Mouse (Mus musculus) heart, postnatal 14 days (tissue): ENCODE results near the gene Xylb. TPM values are rescaled to one million over a fixed set of nuclear protein-coding genes. Genes with fewer than 3 reads are reported as not detected.

Experiments used
- DNase-seq, 2 experiments: peaks; one replicate each; pipeline ENCODE4 v3.0.0; 2021 to 2022
- intact Hi-C: fragments of 180-260 bp; cut with DNase I; formaldehyde crosslinking; loops from one replicate; pipeline ENCODE4 v1.15.1; 2025
- long read RNA-seq, 2 experiments: library from polyadenylated mRNA; stranded (forward); transcript quantifications; one replicate each; pipeline ENCODE4 v2.0.0; 2021
- total RNA-seq, 2 experiments: library from RNA; stranded (reverse); gene quantifications; 2 replicates each; pipeline ENCODE4 v1.2.3; 2021

Gene Xylb
- total RNA-seq, result under 1 TPM; 0.24 to 0.29 TPM
- long read RNA-seq, experiment 1, result 0 reads
- long read RNA-seq, experiment 2, result 0 reads

GRCm38 (mm10) chr9:119357331-119358057 lies at the start of gene Xylb:
Gene Xylb (plus strand): TSS chr9:119357381.
- DNase-seq, result peak; percentile 92 to 95
- intact Hi-C loops, result loop anchor here (2.0 to 5.0 kb wide), 2 partner anchors 45 to 73 kb away; partner anchors contain the start of gene Acvr2b

- intact Hi-C loops, result no loop called here
- DNase-seq, result no peak
Observed at GRCm38 (mm10) chr9:119309067-119309466, 48.1 kb upstream of the Xylb start.

- DNase-seq, result no peak
- intact Hi-C loops, result no loop called here
Observed at GRCm38 (mm10) chr9:119313096-119313495, 44.1 kb upstream of the Xylb start.

GRCm38 (mm10) chr9:119318891-119319290 lies 38.3 kb upstream of the Xylb start:
- intact Hi-C loops, result no loop called here
- no peak for DNase-seq

DNA sequence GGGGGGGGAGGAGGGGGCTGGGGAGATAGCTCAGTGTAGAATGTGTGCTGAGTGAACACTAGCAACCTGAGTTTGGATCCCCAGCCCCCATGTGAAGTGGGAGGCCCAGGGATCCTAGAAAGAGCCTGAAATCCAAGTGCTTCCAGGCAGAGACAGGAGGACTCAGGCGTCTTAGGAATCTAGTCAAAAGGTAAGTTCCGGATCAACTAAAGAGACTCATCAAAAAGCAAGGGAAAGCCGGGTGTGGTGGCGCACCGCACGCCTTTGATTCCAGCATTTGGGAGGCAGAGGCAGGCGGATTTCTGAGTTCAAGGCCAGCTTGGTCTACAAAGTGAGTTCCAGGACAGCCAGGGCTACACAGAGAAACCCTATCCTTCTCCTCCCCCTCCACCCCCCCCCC lies 36.7 kb upstream of the Xylb start:
- intact Hi-C loops, result loop anchor here (5.0 kb wide), 1 partner anchor 223 kb away; no protein-coding TSS in a partner anchor
- DNase-seq, result no peak

- intact Hi-C loops, result loop anchor here (5.0 kb wide), 1 partner anchor 224 kb away; no protein-coding TSS in a partner anchor
- no peak for DNase-seq
Observed at GRCm38 (mm10) chr9:119320946-119321345, 36.2 kb upstream of the Xylb start.

GRCm38 (mm10) chr9:119321392-119322229 lies 35.6 kb upstream of the Xylb start:
- intact Hi-C loops, result loop anchor here (2.0 to 5.0 kb wide), 2 partner anchors 19 to 224 kb away; partner anchors contain the start of gene Myd88
- DNase-seq, result no peak

DNA sequence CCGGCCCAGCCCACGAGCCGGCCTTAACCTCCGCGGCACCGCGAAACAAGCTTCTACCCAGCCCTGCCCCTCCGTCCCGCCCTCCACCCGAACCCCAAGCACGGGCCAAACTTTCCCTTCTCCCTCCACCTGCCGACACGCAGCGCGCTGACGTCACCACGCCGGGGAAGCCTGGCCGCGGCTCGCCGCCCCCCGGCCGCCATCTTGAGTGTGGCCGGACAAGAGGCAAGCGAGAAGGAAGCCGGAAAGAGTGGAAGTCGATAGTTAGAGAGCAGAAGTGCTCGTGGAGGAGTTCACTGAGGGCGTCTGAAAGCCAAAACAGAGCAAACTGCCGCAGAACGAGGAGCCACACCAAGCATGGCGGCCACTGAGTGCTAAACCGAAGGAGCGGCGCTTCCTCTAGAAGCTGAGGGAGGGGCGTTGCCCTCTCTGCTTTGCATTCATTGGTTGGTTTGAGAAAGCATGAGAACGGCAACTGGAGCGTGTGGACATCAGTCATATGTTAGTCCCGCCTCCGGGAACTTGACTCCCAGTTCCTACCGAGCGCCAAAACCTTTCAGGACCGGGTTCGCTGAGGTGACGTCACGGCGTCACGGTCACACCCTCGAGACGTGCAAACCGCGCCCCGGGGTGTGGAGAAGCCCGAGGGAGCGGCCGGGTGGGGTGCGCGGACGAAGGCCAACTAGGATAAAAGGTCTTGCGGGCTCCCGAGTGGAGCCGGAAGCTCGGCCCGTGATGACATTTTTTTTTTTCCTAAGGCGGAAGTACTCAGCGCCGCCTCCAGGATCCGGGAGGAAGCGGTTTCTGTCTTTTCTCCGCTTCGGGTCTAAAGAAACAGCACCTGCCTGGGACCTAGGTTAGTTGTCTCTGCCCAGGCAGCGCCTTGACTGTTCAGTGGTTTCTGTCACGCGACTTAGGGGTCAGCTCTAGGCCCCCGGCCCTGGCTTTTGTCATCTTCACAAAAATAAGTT lies 34.6 kb upstream of the Xylb start, which contains the start of gene Oxsr1:
Gene Oxsr1, minus strand, starts transcription at position 139 of the 971 bp plus-strand sequence.
- peak; percentile 99 for DNase-seq
- intact Hi-C loops, result loop anchor here (2.0 to 5.0 kb wide), 2 partner anchors 18 to 225 kb away; partner anchors contain the start of gene Myd88

GRCm38 (mm10) chr9:119323260-119323645 lies 33.9 kb upstream of the Xylb start:
- DNase-seq, result no peak
- intact Hi-C loops, result loop anchor here (2.0 to 5.0 kb wide), 2 partner anchors 18 to 226 kb away; partner anchors contain the start of gene Myd88

- intact Hi-C loops, result loop anchor here (5.0 kb wide), 1 partner anchor 227 kb away; no protein-coding TSS in a partner anchor
- DNase-seq, result no peak
Observed at GRCm38 (mm10) chr9:119324130-119324529, 33.1 kb upstream of the Xylb start.

DNA sequence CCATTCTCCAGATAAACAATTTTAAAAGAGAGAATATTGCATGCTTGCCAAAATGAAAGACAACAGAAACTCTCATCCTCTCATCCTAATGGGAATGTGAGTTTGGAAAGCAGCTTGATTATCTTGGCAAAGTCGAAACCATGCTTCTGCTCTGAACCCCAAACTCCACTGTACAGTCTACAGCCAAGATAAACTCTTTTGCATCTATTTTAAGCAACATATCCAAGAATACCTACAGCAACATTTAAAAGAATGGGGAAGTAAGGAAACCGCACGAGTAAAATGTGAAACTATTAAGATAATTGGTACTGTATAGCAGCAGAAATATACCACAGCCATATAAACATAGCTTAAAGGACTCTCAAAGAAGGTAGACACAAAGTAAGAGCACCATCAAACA lies 28.7 kb upstream of the Xylb start:
- DNase-seq, result no peak
- intact Hi-C loops, result no loop called here

DNA sequence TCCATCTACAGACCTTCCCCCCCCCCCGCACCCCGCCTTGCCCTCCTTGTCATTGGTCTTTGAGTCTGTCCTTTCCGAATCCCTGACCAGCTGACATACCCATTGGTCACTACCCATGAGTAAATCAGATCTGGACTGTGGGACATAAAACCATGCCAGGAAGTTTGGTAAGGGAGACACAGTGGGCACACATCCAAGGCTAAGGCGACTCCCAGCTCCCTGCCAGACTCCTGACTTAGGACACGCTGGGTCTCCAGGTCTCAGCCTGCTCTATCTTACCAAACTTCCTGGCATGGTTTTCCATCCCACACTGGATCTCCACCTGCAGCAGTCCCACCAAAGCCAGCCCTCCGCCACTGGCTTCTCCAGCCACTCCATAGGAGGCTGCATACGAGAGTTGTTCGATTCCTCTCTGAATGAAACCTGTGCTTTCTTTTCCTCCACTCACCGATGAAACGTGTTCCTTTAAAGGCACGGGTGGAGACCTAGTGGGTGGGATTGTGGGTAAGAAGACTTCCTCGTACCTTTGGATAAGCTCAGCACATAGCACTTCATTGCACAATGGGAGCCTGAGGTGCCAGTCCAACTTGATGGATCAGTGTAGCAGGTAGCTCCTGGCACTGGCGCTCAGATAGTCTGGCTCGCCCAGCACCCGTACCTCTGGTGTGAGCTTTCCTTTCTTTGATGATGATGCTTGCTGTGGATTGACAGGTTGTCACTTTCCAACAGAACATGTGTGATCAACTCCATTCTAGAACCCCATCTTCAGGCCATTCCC lies 26.8 kb upstream of the Xylb start:
- DNase-seq, result peak in 1 of 2 experiments; percentile 40
- intact Hi-C loops, result no loop called here

- peak; percentile 54 to 77 for DNase-seq
- intact Hi-C loops, result no loop called here
Observed at GRCm38 (mm10) chr9:119334324-119334723, 22.9 kb upstream of the Xylb start.

GRCm38 (mm10) chr9:119334834-119335233 lies 22.3 kb upstream of the Xylb start:
- intact Hi-C loops, result no loop called here
- DNase-seq, result no peak

- intact Hi-C loops, result no loop called here
- DNase-seq, result no peak
Observed at GRCm38 (mm10) chr9:119335571-119335970, 21.6 kb upstream of the Xylb start.

DNA sequence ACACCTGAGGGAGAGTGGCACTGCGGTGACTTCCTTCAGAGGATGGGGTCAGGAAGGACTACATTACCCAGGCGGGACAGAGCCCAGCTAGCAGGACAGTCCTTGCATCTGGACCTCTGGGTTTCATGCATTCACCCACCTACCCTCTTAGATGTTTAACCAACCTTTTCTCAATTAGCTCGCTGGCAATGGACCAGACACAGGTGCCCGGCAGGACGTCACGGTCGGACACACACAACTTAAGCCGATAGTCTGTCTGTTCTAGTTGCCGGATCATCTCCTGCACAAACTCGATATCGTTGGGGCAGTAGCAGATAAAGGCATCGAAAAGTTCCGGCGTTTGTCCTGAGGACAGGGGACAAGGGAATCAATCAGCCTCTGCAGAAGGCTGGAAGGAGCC lies 19.3 kb upstream of the Xylb start:
- DNase-seq, result no peak
- intact Hi-C loops, result no loop called here

GRCm38 (mm10) chr9:119338350-119338749 lies 18.8 kb upstream of the Xylb start:
- DNase-seq, result no peak
- intact Hi-C loops, result no loop called here

DNA sequence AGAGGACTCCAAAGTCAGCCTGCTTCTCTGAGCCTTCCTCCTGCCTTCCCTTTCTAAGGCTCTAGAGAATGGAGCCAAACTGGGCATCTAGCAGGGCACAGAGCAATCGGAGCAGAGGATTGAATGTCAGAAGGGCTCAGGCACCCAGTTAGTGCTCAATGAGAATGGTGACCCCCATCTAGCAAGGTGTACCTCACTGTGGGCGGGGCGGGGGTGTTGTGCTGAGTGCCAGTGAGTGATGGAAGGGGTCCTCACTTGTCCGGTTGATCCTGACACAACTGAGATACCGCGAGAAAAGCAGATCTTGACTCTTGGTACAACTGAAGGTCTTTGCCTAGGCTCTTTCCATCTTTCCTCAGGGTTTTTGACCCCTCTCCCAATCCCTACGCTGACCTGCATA lies 18.1 kb upstream of the Xylb start:
- DNase-seq, result no peak
- intact Hi-C loops, result no loop called here
